Mouse (Mus musculus): ENCODE results near the gene Slc38a8.

Slc38a8 gene

DNA sequence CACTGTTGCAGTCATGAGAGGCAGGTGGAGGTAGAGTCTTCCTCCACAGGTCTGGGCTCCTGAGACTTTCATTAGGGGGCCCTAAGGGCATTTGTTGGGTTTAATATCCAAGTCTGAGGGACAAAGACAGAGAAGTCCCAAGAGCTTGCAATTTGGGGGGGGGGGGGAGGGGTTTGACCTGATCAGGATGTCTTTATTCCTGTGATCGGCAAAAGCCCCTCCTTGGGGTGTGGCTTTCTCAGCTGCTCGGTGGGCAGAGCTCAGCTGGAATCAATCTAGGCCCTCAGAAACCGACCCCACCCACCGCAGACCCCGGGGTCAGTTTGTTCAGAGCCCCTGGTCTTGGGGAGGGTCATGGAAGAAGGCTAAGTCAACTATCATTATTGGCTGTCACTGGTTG lies at the start of gene Slc38a8:
Slc38a8 (minus strand) TSS at position 101 of the 400 bp plus-strand sequence.
- no peak for ATAC-seq (ENCODE audit: insufficient number of reproducible peaks, low FRiP score, low TSS enrichment)

GRCm38 (mm10) chr8:119548560-119549113 lies 47.1 kb upstream of the Slc38a8 start:
- ATAC-seq (ENCODE audit: insufficient number of reproducible peaks, low FRiP score, low TSS enrichment), result no peak

- no peak for ATAC-seq (ENCODE audit: insufficient number of reproducible peaks, low FRiP score, low TSS enrichment)
Measured at GRCm38 (mm10) chr8:119547019-119547691, 45.7 kb upstream of the Slc38a8 start.

GRCm38 (mm10) chr8:119545791-119546190 lies 44.3 kb upstream of the Slc38a8 start:
- no peak for ATAC-seq (ENCODE audit: insufficient number of reproducible peaks, low FRiP score, low TSS enrichment)

GRCm38 (mm10) chr8:119545180-119545579 lies 43.7 kb upstream of the Slc38a8 start:
- no peak for ATAC-seq (ENCODE audit: insufficient number of reproducible peaks, low FRiP score, low TSS enrichment)

DNA sequence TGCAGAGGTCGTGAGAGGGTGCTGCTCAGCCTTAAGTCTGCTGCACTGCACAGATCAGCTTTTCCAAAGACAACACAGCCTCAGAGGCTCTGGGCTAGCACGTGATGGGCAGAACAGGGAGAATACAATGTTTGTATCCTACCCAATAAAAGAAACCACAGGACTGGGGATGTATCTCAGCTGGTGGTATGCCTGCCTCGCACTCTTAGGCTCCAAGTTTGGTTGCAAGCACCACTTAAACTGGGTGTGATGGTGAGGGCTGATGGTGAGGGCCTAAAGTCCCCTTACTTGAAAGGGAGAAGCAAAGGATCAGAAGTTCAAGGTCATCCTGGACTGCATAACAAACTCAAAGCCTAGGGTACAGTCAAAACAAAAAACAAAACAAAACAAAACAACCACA lies 43.1 kb upstream of the Slc38a8 start:
- no peak for ATAC-seq (ENCODE audit: insufficient number of reproducible peaks, low FRiP score, low TSS enrichment)

- ATAC-seq (ENCODE audit: insufficient number of reproducible peaks, low FRiP score, low TSS enrichment), result no peak
Measured at GRCm38 (mm10) chr8:119531973-119532372, 30.5 kb upstream of the Slc38a8 start.

DNA sequence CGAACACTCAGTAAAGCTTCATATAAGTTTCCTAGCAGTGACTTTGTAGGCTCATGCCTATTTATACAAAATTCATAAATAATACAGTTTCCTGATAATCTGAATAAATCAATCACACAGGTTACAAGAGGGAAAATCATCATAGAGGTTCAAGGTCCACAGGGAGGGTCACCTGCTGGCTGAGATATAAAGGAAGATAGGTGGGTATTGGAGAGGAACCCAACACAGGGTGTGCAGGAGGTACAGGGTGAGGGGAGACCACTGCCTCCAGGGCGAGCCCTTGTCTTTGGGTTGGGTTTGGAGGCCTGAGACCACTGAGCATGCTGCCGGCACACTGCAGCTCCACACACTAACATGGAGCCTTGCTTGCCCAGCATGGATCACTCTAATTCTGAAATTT lies 29.9 kb upstream of the Slc38a8 start:
- no peak for ATAC-seq (ENCODE audit: insufficient number of reproducible peaks, low FRiP score, low TSS enrichment)

- ATAC-seq (ENCODE audit: insufficient number of reproducible peaks, low FRiP score, low TSS enrichment), result no peak
Measured at GRCm38 (mm10) chr8:119530937-119531336, 29.4 kb upstream of the Slc38a8 start.

DNA sequence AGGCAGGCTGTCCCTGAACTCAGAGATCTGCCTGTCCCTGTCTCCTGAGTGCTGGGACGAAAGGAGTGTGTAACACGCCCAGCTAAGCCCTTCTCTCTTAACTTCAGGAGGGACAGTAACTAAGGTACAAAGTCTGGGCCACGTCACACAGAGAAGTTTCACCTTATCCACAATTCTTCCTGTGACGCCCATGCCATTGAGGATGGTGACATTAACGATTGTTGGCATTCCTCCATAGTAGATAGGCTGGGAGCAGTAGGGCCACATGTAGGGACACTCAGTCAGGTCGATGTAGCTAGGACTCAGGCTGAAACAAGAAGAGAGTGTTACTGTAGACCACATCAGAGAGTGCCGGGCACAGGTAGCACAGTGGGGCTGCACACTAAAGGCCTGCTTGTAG lies 27.3 kb upstream of the Slc38a8 start:
- no peak for ATAC-seq (ENCODE audit: insufficient number of reproducible peaks, low FRiP score, low TSS enrichment)

GRCm38 (mm10) chr8:119520102-119520501 lies 18.6 kb upstream of the Slc38a8 start:
- no peak for ATAC-seq (ENCODE audit: insufficient number of reproducible peaks, low FRiP score, low TSS enrichment)

DNA sequence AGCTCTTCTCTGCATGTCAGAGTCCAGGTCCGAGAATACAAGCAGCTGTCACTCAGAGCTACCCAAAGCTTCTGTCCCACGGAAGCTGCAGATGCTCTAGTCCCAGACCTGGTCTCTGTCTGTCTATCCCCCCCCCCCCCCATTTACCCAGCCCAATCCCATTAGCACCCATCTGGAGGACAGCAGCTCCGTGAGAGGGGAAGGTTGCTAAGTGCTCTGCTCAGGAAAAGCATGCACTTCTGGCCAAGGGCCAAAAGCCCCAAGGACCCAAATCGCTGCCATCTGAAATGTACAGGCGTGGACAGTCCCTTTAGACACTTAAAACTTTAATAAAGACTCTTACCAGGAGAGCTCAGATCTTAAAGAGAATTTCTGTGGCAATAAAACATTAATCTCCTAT lies 15.2 kb upstream of the Slc38a8 start:
- ATAC-seq (ENCODE audit: insufficient number of reproducible peaks, low FRiP score, low TSS enrichment), result no peak

DNA sequence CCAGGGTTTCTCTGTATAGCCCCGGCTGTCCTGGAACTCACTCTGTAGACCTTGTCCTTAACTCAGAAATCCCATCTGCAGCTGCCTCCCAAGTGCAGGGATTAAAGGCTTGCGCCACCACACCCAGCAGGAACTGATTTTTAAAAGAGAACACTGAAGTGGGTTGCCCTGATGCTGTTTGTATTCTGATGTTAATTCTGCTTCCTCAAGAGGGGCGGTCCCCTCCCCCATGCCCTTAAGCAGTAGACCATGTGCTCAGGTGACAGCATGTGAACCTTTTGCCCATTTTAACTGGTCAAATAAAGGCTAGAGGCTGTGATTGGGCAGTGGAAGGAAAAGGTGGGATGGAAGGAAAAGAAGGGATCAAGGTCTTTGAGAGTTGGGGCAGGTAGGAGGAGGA lies 14.3 kb upstream of the Slc38a8 start:
- ATAC-seq (ENCODE audit: insufficient number of reproducible peaks, low FRiP score, low TSS enrichment), result no peak

- ATAC-seq (ENCODE audit: insufficient number of reproducible peaks, low FRiP score, low TSS enrichment), result no peak
Measured at GRCm38 (mm10) chr8:119514940-119515339, 13.4 kb upstream of the Slc38a8 start.

DNA sequence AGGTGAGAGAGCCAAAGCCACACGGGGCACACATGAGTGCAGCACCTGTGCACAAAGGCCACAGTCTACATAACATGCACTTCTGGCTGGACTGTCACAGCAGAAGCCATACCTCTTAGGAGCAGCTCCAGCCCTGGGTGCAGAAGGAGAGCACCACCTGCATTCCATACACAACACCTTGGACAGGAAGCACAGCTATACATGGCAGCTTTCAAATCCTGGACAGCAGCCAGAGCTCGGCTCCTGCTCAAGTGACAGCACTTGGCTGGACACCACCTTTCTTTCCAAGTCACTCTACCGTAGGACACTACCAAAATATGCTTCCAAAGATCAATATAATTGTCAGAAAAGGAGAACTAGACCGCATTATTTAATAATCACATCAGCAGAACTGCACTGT lies 11.9 kb upstream of the Slc38a8 start:
- peak; percentile 53; the same call in 1 of the 2 replicates for ATAC-seq (ENCODE audit: insufficient number of reproducible peaks, low FRiP score, low TSS enrichment)

DNA sequence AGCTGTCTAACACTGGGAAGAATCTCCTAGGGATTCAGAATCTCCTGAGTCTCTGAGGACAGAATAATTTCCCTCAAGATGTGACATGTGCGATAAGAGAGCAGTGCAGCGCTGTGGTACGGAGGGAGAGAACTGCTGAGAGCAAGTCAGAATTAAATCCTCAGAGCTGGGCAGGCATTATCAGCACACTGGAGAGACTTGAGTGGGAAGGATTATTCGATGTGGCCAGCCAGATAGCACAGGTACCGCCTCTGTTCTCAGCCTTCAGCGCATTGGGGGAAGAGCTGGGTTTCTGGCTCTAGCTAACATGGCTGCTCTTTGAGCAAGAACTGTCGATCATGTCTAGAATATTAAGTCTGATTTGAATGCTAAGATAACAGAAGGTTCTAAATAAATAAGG lies 10.2 kb upstream of the Slc38a8 start:
- ATAC-seq (ENCODE audit: insufficient number of reproducible peaks, low FRiP score, low TSS enrichment), result no peak

- no peak for ATAC-seq (ENCODE audit: insufficient number of reproducible peaks, low FRiP score, low TSS enrichment)
Measured at GRCm38 (mm10) chr8:119510471-119510870, 9.0 kb upstream of the Slc38a8 start.

DNA sequence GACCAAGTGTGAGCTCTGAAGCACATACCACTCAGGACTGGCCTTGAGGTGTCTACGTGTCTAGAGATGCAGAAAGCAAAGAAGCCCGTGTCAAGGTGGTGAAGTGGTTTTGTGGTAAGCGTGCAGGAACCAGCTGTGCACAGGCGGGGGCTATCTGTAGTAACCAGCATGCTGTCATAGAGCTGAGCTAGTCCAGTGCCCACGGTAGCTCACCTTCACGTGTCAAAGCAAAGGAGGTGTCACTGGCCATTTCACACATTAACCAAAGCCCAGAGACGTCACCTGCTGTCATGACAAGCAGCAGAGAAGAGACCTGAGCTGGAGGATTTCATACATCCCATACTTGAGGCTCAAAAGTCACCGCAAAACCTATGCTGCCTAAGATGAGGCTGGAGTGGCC lies 4.6 kb upstream of the Slc38a8 start:
- ATAC-seq (ENCODE audit: insufficient number of reproducible peaks, low FRiP score, low TSS enrichment), result no peak

DNA sequence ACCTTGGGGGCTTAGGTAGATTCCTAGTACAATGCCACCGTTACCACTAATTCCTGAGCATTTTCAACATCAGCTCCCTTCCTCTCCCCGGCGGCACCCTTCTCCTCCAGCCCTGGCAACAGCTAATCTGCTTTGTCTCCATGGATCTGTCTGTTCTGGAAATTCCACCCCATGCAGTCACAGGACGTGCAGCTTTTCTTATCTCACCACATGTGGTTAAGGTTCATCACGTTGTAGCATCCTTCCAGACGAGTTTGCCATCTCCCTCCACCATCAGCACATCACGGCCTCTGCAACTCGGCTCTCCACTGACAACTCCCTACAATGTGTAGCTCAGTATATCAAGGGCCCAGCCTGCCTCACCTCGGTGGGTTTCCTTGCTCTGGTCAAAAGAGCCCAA lies 4.0 kb upstream of the Slc38a8 start:
- no peak for ATAC-seq (ENCODE audit: insufficient number of reproducible peaks, low FRiP score, low TSS enrichment)

GRCm38 (mm10) chr8:119503191-119503767 lies 1.8 kb upstream of the Slc38a8 start:
- ATAC-seq (ENCODE audit: insufficient number of reproducible peaks, low FRiP score, low TSS enrichment), result no peak

- no peak for ATAC-seq (ENCODE audit: insufficient number of reproducible peaks, low FRiP score, low TSS enrichment)
Measured at GRCm38 (mm10) chr8:119502111-119502510, 613 bp upstream of the Slc38a8 start.

DNA sequence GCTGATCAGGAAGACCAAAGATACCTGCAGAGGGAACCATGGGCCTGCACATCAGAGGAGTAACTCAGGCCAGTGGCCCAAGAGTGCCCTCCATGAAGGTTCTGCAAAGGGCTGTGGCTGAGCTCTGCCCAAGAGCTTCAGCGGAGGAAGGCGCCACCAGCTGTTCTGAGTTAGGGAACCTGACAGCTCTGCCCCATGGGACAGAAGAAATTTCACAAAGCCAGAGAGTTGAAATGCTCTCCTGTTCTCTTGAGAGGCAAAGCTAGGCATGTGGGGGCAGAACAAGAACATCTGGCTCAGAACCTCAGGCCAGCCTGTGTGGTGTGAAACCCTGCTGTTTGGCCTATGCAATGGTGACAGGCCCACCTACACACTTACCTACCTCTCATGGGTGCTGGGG lies 1.7 kb downstream of the Slc38a8 start:
- no peak for ATAC-seq (ENCODE audit: insufficient number of reproducible peaks, low FRiP score, low TSS enrichment)

All from cerebellum, adult (tissue).